Mouse (Mus musculus) forebrain, postnatal 0 days (tissue): ENCODE measurements around the gene Gramd4. TPM values are rescaled to one million over a fixed set of nuclear protein-coding genes. Genes with fewer than 3 reads are reported as not detected.

Experiments used
- ATAC-seq: fragments of 200-750 bp; cut with Nextera tagmentation; 2 replicates; pipeline ENCODE4 v1.8.0; 2017; ENCODE audit warnings: mild to moderate bottlenecking, moderate library complexity
- DNase-seq: peaks from one replicate; pipeline ENCODE4 v3.0.0-alpha.2; 2015
- H3K27ac ChIP-seq: fragments of 300-500 bp; sonication (generic); 2 replicates; pipeline ENCODE4 v1.5.1; 2014; ENCODE audit warnings: low read depth, mild to moderate bottlenecking, antibody characterized with exemption, low read length, moderate library complexity, mixed read lengths
- H3K27me3 ChIP-seq: fragments of 300-500 bp; sonication (generic); 2 replicates; pipeline ENCODE4 v1.6.1; 2014; ENCODE audit warnings: mild to moderate bottlenecking, low read length, mixed read lengths; ENCODE audit not compliant: insufficient read depth
- H3K36me3 ChIP-seq: fragments of 300-500 bp; sonication (generic); 2 replicates; pipeline ENCODE4 v1.6.1; 2014; ENCODE audit warnings: mild to moderate bottlenecking, moderate library complexity; ENCODE audit not compliant: insufficient read depth
- H3K4me1 ChIP-seq: fragments of 300-500 bp; sonication (generic); 2 replicates; pipeline ENCODE4 v1.6.1; 2014; ENCODE audit warnings: antibody characterized with exemption; ENCODE audit not compliant: insufficient read depth
- H3K4me2 ChIP-seq: fragments of 300-500 bp; sonication (generic); 2 replicates; pipeline ENCODE4 v1.6.1; 2014; ENCODE audit warnings: low read depth, mild to moderate bottlenecking, moderate library complexity
- H3K4me3 ChIP-seq: fragments of 300-500 bp; sonication (generic); 2 replicates; pipeline ENCODE4 v1.5.1; 2014; ENCODE audit warnings: low read depth, low read length, mixed read lengths
- H3K9ac ChIP-seq: fragments of 300-500 bp; sonication (generic); 2 replicates; pipeline ENCODE4 v1.6.1; 2014; ENCODE audit warnings: mild to moderate bottlenecking
- H3K9me3 ChIP-seq: fragments of 300-500 bp; sonication (generic); 2 replicates; pipeline ENCODE4 v1.6.1; 2016; ENCODE audit warnings: low read length
- CTCF ChIP-seq: sonication (generic); IDR thresholded peaks from 2 replicates; pipeline ENCODE4 v1.5.1; 2016; ENCODE audit warnings: antibody characterized with exemption, control low read depth, low read depth
- WGBS: fragments of 180-500 bp; shearing (Covaris S2); extraction: QIAGEN DNeasy Blood & Tissue Kit; methylation state at CpG from one replicate; pipeline ENCODE4 v1.1.7; 2014; 5-methylcytosine and 5-hydroxymethylcytosine counted together
- polyA plus RNA-seq: library from polyadenylated mRNA; unstranded; fragments of >200 nt; fragmentation: Nextera tagmentation; extraction: Ambion mirVana; gene quantifications from 2 replicates; pipeline ENCODE4 v1.2.1, GENCODE M21; 2015
- total RNA-seq: library from RNA; depleted of rRNA; stranded (reverse); fragments of >200 nt; gene quantifications from 2 replicates; pipeline ENCODE4 v1.2.3, GENCODE M21; 2014

Gramd4 gene
- total and polyA plus RNA-seq, 2 experiments from 2014 or later: 28.8 to 57.0 TPM

- no peak overlapping the region for H3K4me2 ChIP-seq
- H3K27me3 ChIP-seq: no peaks in the 10 kb centered on the region
- ATAC-seq (no peak), DNase-seq (no peak)
- 65% methylated on average over 13 of the region's 13 CpGs for WGBS
- no peak overlapping the region for H3K9ac ChIP-seq
- TF ChIP-seq CTCF: no peak
- H3K27ac ChIP-seq: no peak overlapping the region
- H3K4me1 ChIP-seq: peaks cover 30% of the 10 kb centered on the region
- 0 out of 2 replicates have a peak, but pooled peaks cover 3% of the 10 kb centered on the region for H3K36me3 ChIP-seq
- no peaks in the 10 kb centered on the region for H3K9me3 ChIP-seq
- no peak overlapping the region for H3K4me3 ChIP-seq
Measured at GRCm38 (mm10) chr15:86089091-86089744, 31.7 kb downstream of the Gramd4 start.

GRCm38 (mm10) chr15:86089991-86090529 lies 32.6 kb downstream of the Gramd4 start:
- Histone ChIP-seq H3K9me3 (no peaks in the 10 kb centered on the region), H3K4me2 (no peak overlapping the region), H3K4me1 (peaks cover 30% of the 10 kb centered on the region), H3K9ac (no peak overlapping the region), H3K36me3 (0 out of 2 replicates have a peak, but pooled peaks cover 6% of the 10 kb centered on the region), H3K27me3 (no peaks in the 10 kb centered on the region), H3K27ac (peak overlapping the region; percentile 40), H3K4me3 (no peak overlapping the region)
- 83% methylated on average over 11 of the region's 11 CpGs for WGBS
- no peak for ATAC-seq
- no peak for TF ChIP-seq CTCF
- no peak for DNase-seq

DNA sequence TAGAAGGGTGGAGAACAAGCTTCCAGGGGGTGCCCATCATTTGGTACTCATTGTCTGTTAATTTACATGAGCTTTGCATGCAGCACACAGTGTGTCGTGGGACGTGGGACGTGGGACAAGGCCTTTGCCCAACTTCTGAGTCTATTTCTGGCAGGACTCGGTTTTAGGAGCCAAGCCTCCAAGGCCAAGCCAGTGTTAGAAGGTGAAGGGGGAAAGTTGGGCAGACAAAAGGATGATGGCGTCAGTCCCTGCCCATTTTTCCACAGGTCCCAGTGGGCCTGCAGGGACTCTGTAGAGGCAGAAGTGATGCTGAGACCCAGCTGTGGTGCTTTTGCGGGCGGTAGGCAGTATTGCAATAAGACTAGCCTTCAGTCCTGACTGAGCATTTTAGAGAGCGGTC lies 33.1 kb downstream of the Gramd4 start:
- Histone ChIP-seq H3K4me1 (peaks cover 25% of the 10 kb centered on the region), H3K36me3 (0 out of 2 replicates have a peak, but pooled peaks cover 6% of the 10 kb centered on the region), H3K27ac (no peak overlapping the region), H3K27me3 (no peaks in the 10 kb centered on the region), H3K4me2 (no peak overlapping the region), H3K4me3 (no peak overlapping the region), H3K9ac (no peak overlapping the region), H3K9me3 (no peaks in the 10 kb centered on the region)
- no peak for ATAC-seq
- WGBS: 82% methylated on average over 8 of the region's 8 CpGs
- no peak for TF ChIP-seq CTCF
- no peak for DNase-seq

DNA sequence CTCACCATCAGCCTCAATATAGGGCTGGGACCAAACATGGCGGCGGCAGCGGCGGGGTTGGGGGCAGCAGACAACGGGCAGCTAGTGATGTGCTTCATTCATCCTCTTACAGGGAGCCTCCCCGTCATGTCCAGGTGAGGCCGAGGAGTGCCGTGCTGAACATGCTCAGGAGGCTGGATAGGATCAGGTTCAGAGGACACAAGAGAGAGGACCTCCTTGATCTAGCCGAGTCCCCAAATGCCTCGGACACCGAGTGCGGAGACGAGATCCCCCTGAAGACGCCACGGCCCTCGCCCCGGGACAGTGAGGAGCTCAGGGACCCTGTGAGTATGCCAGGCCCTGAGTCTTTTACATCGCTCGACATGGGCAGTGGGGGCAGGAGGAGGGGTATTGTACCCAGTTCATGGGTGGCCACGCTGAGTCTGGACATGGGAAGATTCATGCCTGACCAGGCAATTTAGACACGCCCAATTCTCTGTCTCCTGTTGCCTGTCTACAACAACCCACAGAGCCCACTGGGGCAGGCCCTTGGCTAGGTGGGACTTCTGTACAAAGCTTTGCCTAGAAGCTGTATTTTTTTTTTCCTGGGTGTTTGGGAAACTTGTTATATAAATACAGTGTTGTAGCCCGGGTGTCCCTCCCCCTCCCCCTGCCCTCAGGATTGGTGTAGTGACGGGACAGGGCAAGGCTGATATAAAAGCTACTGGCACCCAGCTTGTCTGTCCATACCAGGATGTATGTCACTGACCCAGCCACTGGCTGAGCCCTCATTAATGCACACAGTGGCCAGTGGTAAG lies 33.9 kb downstream of the Gramd4 start:
- Histone ChIP-seq H3K4me3 (no peak overlapping the region), H3K27me3 (no peaks in the 10 kb centered on the region), H3K27ac (no peak overlapping the region), H3K36me3 (peaks cover 6% of the 10 kb centered on the region; the same call in 1 of the 2 replicates), H3K9ac (no peak overlapping the region), H3K4me2 (no peak overlapping the region), H3K9me3 (no peaks in the 10 kb centered on the region), H3K4me1 (peaks cover 17% of the 10 kb centered on the region)
- no peak for TF ChIP-seq CTCF
- no peak for ATAC-seq
- 89% methylated on average over 23 of the region's 23 CpGs for WGBS
- no peak for DNase-seq

GRCm38 (mm10) chr15:86091998-86092670 lies 34.6 kb downstream of the Gramd4 start:
- no peak for TF ChIP-seq CTCF
- Histone ChIP-seq H3K27ac (no peak overlapping the region), H3K27me3 (no peaks in the 10 kb centered on the region), H3K4me2 (no peak overlapping the region), H3K9ac (no peak overlapping the region), H3K9me3 (no peaks in the 10 kb centered on the region), H3K4me1 (peaks cover 9% of the 10 kb centered on the region), H3K36me3 (peaks cover 6% of the 10 kb centered on the region; the same call in 1 of the 2 replicates), H3K4me3 (no peak overlapping the region)
- DNase-seq (no peak), ATAC-seq (no peak)
- 81% methylated on average over 12 of the region's 12 CpGs for WGBS

- 84% methylated on average over 1 of the region's 1 CpGs for WGBS
- ATAC-seq (no peak), DNase-seq (no peak)
- Histone ChIP-seq H3K4me3 (no peak overlapping the region), H3K27me3 (no peaks in the 10 kb centered on the region), H3K4me1 (no peaks in the 10 kb centered on the region; the same call in 1 of the 2 replicates), H3K27ac (no peak overlapping the region), H3K9ac (no peak overlapping the region), H3K36me3 (peaks cover 6% of the 10 kb centered on the region; the same call in 1 of the 2 replicates), H3K9me3 (no peaks in the 10 kb centered on the region), H3K4me2 (no peak overlapping the region)
- TF ChIP-seq CTCF: no peak
Measured at GRCm38 (mm10) chr15:86093236-86093635, 35.7 kb downstream of the Gramd4 start.
